Mouse (Mus musculus) limb, embryonic 15.5 days (tissue): ENCODE data around the gene Schip1. TPM values are rescaled to one million over a fixed set of nuclear protein-coding genes. Genes with fewer than 3 reads are reported as not detected.
A peak's percentile ranks its signal among the peaks of the same experiment; 100 is the strongest.

Source experiments
- ATAC-seq: fragments of 200-750 bp; cut with Nextera tagmentation; 2 replicates; pipeline ENCODE4 v1.8.0; 2017; ENCODE audit warnings: low read depth, moderate TSS enrichment; ENCODE audit not compliant: insufficient number of reproducible peaks, low FRiP score, low TSS enrichment
- H3K27ac ChIP-seq: fragments of 300-500 bp; sonication (generic); 2 replicates; pipeline ENCODE4 v1.5.1; 2015; ENCODE audit warnings: moderate library complexity, mild to moderate bottlenecking, inconsistent platforms
- H3K27me3 ChIP-seq: fragments of 300-500 bp; sonication (generic); 2 replicates; pipeline ENCODE4 v1.6.1; 2015; ENCODE audit warnings: inconsistent platforms
- H3K36me3 ChIP-seq: fragments of 300-500 bp; sonication (generic); 2 replicates; pipeline ENCODE4 v1.6.1; 2015; ENCODE audit warnings: inconsistent platforms
- H3K4me1 ChIP-seq: fragments of 300-500 bp; sonication (generic); 2 replicates; pipeline ENCODE4 v1.6.1; 2015; ENCODE audit warnings: inconsistent platforms
- H3K4me2 ChIP-seq: fragments of 300-500 bp; sonication (generic); 2 replicates; pipeline ENCODE4 v1.6.1; 2015; ENCODE audit warnings: mild to moderate bottlenecking, inconsistent platforms
- H3K4me3 ChIP-seq: fragments of 300-500 bp; sonication (generic); 2 replicates; pipeline ENCODE4 v1.5.1; 2015; ENCODE audit warnings: mild to moderate bottlenecking, inconsistent platforms
- H3K9ac ChIP-seq: fragments of 300-500 bp; sonication (generic); 2 replicates; pipeline ENCODE4 v1.6.1; 2015; ENCODE audit warnings: inconsistent platforms
- H3K9me3 ChIP-seq: fragments of 300-500 bp; sonication (generic); 2 replicates; pipeline ENCODE4 v1.6.1; 2016; ENCODE audit warnings: inconsistent platforms
- WGBS: fragments of 180-500 bp; shearing (Covaris S2); methylation state at CpG from one replicate; pipeline ENCODE4 v1.1.7; 2015; 5-methylcytosine and 5-hydroxymethylcytosine counted together
- polyA plus RNA-seq: library from polyadenylated mRNA; unstranded; fragments of >200 nt; fragmentation: Nextera tagmentation; extraction: Ambion mirVana; gene quantifications from 2 replicates; pipeline ENCODE4 v1.2.1, GENCODE M21; 2015

The Schip1 gene
- polyA plus RNA-seq, 1 experiment from 2014 or later, result 16.1 TPM

- no peak overlapping the region for H3K4me3 ChIP-seq
- H3K9ac ChIP-seq, result no peak overlapping the region
- ATAC-seq, result no peak
- WGBS, result 52% methylated on average over 6 of the region's 6 CpGs
- no peak overlapping the region for H3K4me2 ChIP-seq
- peaks cover 14% of the 10 kb centered on the region; the same call in 1 of the 2 replicates for H3K27me3 ChIP-seq
- H3K9me3 ChIP-seq, result no peaks in the 10 kb centered on the region
- peaks cover 44% of the 10 kb centered on the region for H3K4me1 ChIP-seq
- peak overlapping the region; percentile 89; the same call in 1 of the 2 replicates for H3K27ac ChIP-seq
- H3K36me3 ChIP-seq, result no peaks in the 10 kb centered on the region
Observed at GRCm38 (mm10) chr3:68491516-68491915, 426.9 kb downstream of the Schip1 start.

DNA sequence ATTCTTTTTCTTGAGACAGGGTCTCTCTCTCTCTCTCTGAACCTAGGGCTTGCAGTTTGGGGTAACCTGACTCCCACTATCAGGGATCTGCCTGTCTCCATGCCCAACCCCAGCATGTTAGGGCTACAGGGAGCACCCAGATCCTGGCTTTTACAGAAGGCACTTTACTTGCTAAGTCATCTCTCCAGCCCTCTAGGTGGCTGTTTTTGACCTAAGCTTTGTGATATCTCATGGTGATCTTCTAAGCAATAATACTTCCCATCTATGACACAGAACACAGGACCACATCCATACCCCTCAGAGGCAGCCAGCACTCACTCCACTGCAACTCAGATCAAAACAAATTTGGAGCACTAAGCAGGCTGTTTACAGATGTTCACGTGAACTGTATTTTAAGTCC is 427.5 kb downstream of the Schip1 start:
- ATAC-seq, result no peak
- Histone ChIP-seq H3K4me2 (0 out of 2 replicates have a peak overlapping the region, but pooled peaks have one; percentile 10), H3K9ac (no peak overlapping the region), H3K27me3 (peaks cover 15% of the 10 kb centered on the region; the same call in 1 of the 2 replicates), H3K36me3 (no peaks in the 10 kb centered on the region), H3K27ac (peak overlapping the region; percentile 89), H3K4me3 (no peak overlapping the region), H3K4me1 (peaks cover 44% of the 10 kb centered on the region), H3K9me3 (no peaks in the 10 kb centered on the region)
- 40% methylated on average over 1 of the region's 1 CpGs for WGBS

DNA sequence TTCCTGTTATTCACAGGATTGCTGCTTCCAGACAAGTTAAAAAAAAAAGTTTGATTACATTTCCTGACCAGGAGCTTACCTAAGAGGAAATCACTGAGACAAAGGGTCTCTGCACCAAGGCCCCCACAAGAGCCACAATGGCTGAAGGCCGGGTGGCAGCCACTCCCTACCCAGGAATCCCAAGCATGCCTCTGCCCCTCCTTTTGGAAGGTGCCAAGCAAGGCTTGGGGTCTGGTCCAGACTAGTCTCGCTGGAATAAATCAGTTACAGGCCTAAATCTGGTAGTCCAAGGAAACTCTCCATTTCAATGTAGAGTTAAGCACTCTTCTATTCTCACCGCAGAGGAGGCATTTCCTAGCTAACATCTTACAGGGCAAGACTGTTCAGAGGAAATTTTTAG is 427.9 kb downstream of the Schip1 start:
- ATAC-seq, result no peak
- Histone ChIP-seq H3K4me1 (peaks cover 44% of the 10 kb centered on the region), H3K27me3 (peaks cover 15% of the 10 kb centered on the region; the same call in 1 of the 2 replicates), H3K9me3 (no peaks in the 10 kb centered on the region), H3K36me3 (no peaks in the 10 kb centered on the region), H3K27ac (peak overlapping the region; percentile 89), H3K9ac (no peak overlapping the region), H3K4me2 (peak overlapping the region; percentile 99; the same call in 1 of the 2 replicates), H3K4me3 (no peak overlapping the region; the same call in 1 of the 2 replicates)
- 18% methylated on average over 3 of the region's 3 CpGs for WGBS

- peak; percentile 26 for ATAC-seq
- H3K9ac ChIP-seq, result peak overlapping the region; percentile 55
- no peaks in the 10 kb centered on the region for H3K36me3 ChIP-seq
- H3K9me3 ChIP-seq, result no peaks in the 10 kb centered on the region
- peak overlapping the region; percentile 75 for H3K4me3 ChIP-seq
- WGBS, result under 1% methylated on average over 12 of the region's 12 CpGs
- H3K4me2 ChIP-seq, result peak overlapping the region; percentile 99
- peaks cover 39% of the 10 kb centered on the region for H3K4me1 ChIP-seq
- peaks cover 12% of the 10 kb centered on the region; the same call in 1 of the 2 replicates for H3K27me3 ChIP-seq
- peak overlapping the region; percentile 89 for H3K27ac ChIP-seq
Observed at GRCm38 (mm10) chr3:68493170-68493585, 428.6 kb downstream of the Schip1 start.

DNA sequence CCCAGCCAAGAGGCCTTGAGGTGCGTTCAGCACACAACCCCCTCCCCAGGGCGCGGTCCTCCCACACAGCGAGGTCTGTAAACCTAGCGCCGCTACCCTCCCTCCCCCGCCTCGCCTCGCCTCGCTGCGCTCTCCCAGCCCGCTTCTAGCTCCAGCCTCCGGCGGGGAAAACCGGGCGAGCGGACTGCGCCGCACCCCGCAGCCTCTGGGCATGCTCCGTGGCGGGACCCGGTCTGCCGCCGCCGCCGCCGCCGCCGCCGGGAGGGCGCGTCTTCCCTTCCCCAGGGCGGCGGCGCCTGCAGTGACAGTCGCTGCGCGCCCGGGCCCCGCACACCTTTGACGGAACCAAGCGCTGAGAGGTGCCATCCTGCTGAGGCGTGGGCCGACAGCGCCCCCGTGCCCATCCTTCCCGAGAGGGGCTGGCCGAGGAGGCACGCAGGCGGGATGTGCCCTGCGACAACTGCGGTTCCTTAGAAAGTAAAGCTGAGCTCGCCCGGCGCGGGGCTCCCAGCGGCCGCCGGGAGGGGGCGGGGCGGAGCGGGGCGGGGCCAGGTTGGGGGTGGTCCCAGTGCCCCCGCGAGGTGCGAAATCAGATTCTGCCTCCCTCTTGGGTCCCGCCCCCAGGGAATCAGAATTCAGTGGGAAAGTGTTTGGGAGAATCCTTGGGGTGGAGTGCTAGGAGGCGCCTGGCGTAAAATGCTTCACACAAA is 429.1 kb downstream of the Schip1 start:
- H3K9ac ChIP-seq, result peak overlapping the region; percentile 55
- H3K27ac ChIP-seq, result peak overlapping the region; percentile 89
- WGBS, result under 1% methylated on average over 66 of the region's 70 CpGs
- H3K4me1 ChIP-seq, result peaks cover 35% of the 10 kb centered on the region
- peaks cover 12% of the 10 kb centered on the region; the same call in 1 of the 2 replicates for H3K27me3 ChIP-seq
- peak; percentile 72 for ATAC-seq
- H3K9me3 ChIP-seq, result no peaks in the 10 kb centered on the region
- H3K4me2 ChIP-seq, result peak overlapping the region; percentile 99
- H3K36me3 ChIP-seq, result no peaks in the 10 kb centered on the region
- peak overlapping the region; percentile 75 for H3K4me3 ChIP-seq

GRCm38 (mm10) chr3:68494296-68495095 is 429.9 kb downstream of the Schip1 start:
- H3K36me3 ChIP-seq, result no peaks in the 10 kb centered on the region
- peak overlapping the region; percentile 99 for H3K4me2 ChIP-seq
- 0% methylated on average over 57 of the region's 68 CpGs for WGBS
- H3K9me3 ChIP-seq, result no peaks in the 10 kb centered on the region
- H3K4me3 ChIP-seq, result peak overlapping the region; percentile 75
- ATAC-seq, result no peak
- peak overlapping the region; percentile 89 for H3K27ac ChIP-seq
- peaks cover 12% of the 10 kb centered on the region; the same call in 1 of the 2 replicates for H3K27me3 ChIP-seq
- H3K9ac ChIP-seq, result peak overlapping the region; percentile 38
- H3K4me1 ChIP-seq, result peaks cover 35% of the 10 kb centered on the region

DNA sequence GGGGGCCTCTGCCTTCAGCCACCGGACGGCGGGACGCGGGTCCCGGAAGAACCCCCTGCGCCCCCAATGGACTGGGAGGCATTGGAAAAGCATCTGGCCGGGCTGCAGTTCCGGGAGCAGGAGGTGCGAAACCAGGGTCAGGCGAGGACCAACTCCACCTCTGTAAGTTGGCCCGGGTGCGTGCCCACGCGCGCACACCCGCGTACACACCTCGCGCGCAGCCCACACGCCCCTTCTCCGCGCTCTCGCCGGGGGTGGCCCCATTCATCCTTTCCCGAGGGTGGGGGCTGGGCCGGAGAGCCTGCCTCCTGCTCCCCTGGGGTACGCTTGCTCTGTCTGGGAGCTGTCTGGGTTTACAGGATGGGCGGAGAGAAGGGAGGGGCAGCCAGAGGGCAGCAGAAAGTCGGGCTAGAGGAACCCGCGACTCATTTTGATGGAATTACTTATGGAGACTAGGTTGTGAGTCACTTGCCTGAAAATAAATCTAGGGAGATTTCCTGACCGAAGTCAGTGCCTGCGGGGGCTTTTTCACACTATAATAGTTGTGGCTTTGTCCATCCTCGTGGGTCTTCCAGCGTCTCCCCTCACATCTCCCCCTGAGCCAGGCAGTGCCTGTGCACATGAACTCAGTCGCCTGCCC is 430.6 kb downstream of the Schip1 start:
- WGBS, result under 1% methylated on average over 38 of the region's 38 CpGs
- Histone ChIP-seq H3K36me3 (no peaks in the 10 kb centered on the region), H3K4me2 (peak overlapping the region; percentile 99), H3K4me1 (peaks cover 35% of the 10 kb centered on the region), H3K27ac (peak overlapping the region; percentile 89), H3K9me3 (no peaks in the 10 kb centered on the region), H3K27me3 (peaks cover 9% of the 10 kb centered on the region; the same call in 1 of the 2 replicates), H3K9ac (peak overlapping the region; percentile 38), H3K4me3 (peak overlapping the region; percentile 75)
- peak; percentile 30; the same call in 1 of the 2 replicates for ATAC-seq

- peaks cover 35% of the 10 kb centered on the region for H3K4me1 ChIP-seq
- H3K9ac ChIP-seq, result no peak overlapping the region
- ATAC-seq, result no peak
- H3K9me3 ChIP-seq, result no peaks in the 10 kb centered on the region
- H3K4me2 ChIP-seq, result peak overlapping the region; percentile 99
- peak overlapping the region; percentile 89 for H3K27ac ChIP-seq
- H3K36me3 ChIP-seq, result no peaks in the 10 kb centered on the region
- H3K27me3 ChIP-seq, result peaks cover 8% of the 10 kb centered on the region; the same call in 1 of the 2 replicates
- H3K4me3 ChIP-seq, result peak overlapping the region; percentile 75
- WGBS, result 5% methylated on average over 9 of the region's 9 CpGs
Observed at GRCm38 (mm10) chr3:68495736-68496242, 431.2 kb downstream of the Schip1 start.

GRCm38 (mm10) chr3:68496513-68496912 is 431.9 kb downstream of the Schip1 start:
- H3K9ac ChIP-seq, result no peak overlapping the region
- H3K36me3 ChIP-seq, result no peaks in the 10 kb centered on the region
- H3K27me3 ChIP-seq, result peaks cover 8% of the 10 kb centered on the region; the same call in 1 of the 2 replicates
- no peak overlapping the region for H3K4me3 ChIP-seq
- H3K9me3 ChIP-seq, result no peaks in the 10 kb centered on the region
- 38% methylated on average over 6 of the region's 6 CpGs for WGBS
- peaks cover 35% of the 10 kb centered on the region for H3K4me1 ChIP-seq
- H3K27ac ChIP-seq, result no peak overlapping the region
- no peak for ATAC-seq
- peak overlapping the region; percentile 14; the same call in 1 of the 2 replicates for H3K4me2 ChIP-seq

DNA sequence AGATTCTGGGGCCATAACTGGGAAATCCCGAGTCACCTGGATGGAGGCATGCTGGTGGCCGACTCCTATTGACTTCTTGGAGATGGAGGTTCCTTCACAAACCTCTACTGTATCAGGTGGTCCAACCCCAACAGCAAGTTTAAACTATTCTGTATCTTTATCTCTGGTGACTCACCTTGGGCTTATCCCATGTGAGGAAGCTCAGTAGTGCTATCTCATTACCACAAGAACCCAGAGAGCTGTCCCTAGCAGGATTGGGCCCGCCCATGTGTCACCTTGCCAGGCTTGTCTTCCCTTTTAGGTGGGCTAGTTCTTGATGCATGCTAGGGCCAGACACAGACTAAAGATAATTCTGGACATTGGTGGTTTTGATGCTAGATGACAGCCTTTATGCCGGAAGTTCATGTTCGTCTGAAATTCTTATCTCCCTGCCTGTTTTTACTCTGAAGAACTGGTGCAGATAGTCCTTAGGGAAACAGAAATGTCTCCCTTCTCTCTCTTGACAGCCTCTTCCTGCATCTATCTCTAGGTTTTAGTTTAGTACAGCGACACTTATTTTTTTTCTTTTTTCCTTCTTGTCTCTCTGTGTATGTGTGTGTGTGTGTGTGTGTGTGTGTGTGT is 435.0 kb downstream of the Schip1 start:
- Histone ChIP-seq H3K9me3 (no peaks in the 10 kb centered on the region), H3K27ac (no peak overlapping the region), H3K27me3 (peaks cover 8% of the 10 kb centered on the region; the same call in 1 of the 2 replicates), H3K36me3 (no peaks in the 10 kb centered on the region), H3K4me3 (no peak overlapping the region), H3K4me1 (peaks cover 12% of the 10 kb centered on the region), H3K4me2 (no peak overlapping the region), H3K9ac (no peak overlapping the region)
- ATAC-seq, result no peak
- 85% methylated on average over 6 of the region's 6 CpGs for WGBS

- ATAC-seq, result no peak
- Histone ChIP-seq H3K4me3 (no peak overlapping the region), H3K4me1 (peaks cover 12% of the 10 kb centered on the region), H3K4me2 (no peak overlapping the region), H3K9me3 (no peaks in the 10 kb centered on the region), H3K27ac (no peak overlapping the region), H3K27me3 (no peaks in the 10 kb centered on the region), H3K9ac (no peak overlapping the region), H3K36me3 (no peaks in the 10 kb centered on the region)
- WGBS, result 78% methylated on average over 3 of the region's 3 CpGs
Observed at GRCm38 (mm10) chr3:68504838-68505237, 440.2 kb downstream of the Schip1 start.
